8 mouse cellular contexts compared by ENCODE assay signal in the genomic region with DNA sequence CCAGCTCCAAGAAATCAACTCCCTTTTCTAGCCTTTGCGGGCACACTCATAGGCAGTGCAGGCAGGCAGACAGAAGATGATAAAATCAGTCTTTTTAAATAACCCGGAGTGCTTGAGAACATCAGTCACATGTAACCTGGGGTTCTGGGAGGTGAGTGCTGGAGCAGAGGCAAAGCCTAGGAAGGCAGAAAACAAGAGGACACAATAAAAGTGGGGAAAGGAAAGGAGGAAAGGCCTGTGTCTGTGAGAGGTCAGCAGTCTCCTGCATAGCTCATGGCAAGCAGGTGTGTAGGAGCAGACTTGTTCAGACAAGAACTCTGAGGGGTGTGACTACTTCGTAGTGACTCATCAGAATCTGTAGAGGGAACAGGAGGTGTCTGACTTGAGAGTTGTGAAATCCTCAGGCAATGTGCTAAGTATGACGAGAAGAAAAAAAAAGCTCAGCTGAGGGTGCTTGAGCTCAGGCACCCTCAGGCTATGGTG. TPM values are rescaled to one million over a fixed set of nuclear protein-coding genes. Genes with fewer than 3 reads are reported as not detected.
DNase-seq lines count a peak whose midpoint lies in the region; ATAC-seq lines count a peak whose summit lies in the region.

No protein-coding gene starts in this region.

- peak; percentile 99 for ATAC-seq in frontal cortex, adult (ENCODE audit: low TSS enrichment)
- peak; percentile 84 to 90; a peak in 3 of 4 replicates for ATAC-seq in hematopoietic stem cell, adult 5-6 weeks (replicated peaks in 1 of 2; ENCODE audit: insufficient read depth in 1 of 2, low FRiP score in 2 of 2, low TSS enrichment in 1 of 2, low read depth in 1 of 2, poor library complexity in 2 of 2, severe bottlenecking in 2 of 2)

- DNase-seq in frontal cortex, postnatal 10 days (ENCODE audit: low spot score in 2 of 2): no peak
- DNase-seq in MN1 (ENCODE audit: low spot score): peak; percentile 62
- DNase-seq in lung, postnatal 25 days (ENCODE audit: low spot score): peak; percentile 82
- no peak for DNase-seq in thymus, postnatal 4 days
- DNase-seq in adrenal gland, postnatal 36 days: no peak
- no peak for DNase-seq in thymus, postnatal 25 days

RNA-seq across cellular contexts. Expression of a gene that starts 14.4 kb away (rescaled TPM):
- total RNA-seq in hematopoietic stem cell, adult 5-6 weeks (2017): 29.8 and 36.6 TPM in 2 replicates
- 10 to 100 TPM; 24.9 to 31.0 TPM for total RNA-seq in adrenal gland, postnatal 36 days (2021)

Comparison
In these comparisons a context has a peak if more than half of its experiments do, and no peak if none do; other contexts are left out.
1. DNase-seq: peak in MN1 (single experiment) and lung, postnatal 25 days (single experiment); none in frontal cortex, postnatal 10 days (0 of 2), thymus, postnatal 4 days (single experiment), adrenal gland, postnatal 36 days (0 of 2) and thymus, postnatal 25 days (single experiment).